Mouse (Mus musculus) olfactory bulb, adult 2 months (tissue): ENCODE data around the gene Mink1. TPM values are rescaled to one million over a fixed set of nuclear protein-coding genes. Genes with fewer than 3 reads are reported as not detected.

Experiments
- H3K27ac ChIP-seq: fragments of 200-500 bp; 2 replicates; pipeline ENCODE4 v1.5.1; 2012; ENCODE audit warnings: low read depth, low read length; ENCODE audit not compliant: insufficient read depth
- H3K4me1 ChIP-seq: fragments of 200-500 bp; 2 replicates; pipeline ENCODE4 v1.6.1; 2012; ENCODE audit warnings: low read length; ENCODE audit not compliant: control insufficient read depth, insufficient read depth
- H3K4me3 ChIP-seq: fragments of 200-500 bp; 2 replicates; pipeline ENCODE4 v1.5.1; 2012; ENCODE audit warnings: mild to moderate bottlenecking, low read depth, low read length, moderate library complexity; ENCODE audit not compliant: insufficient read depth
- CTCF ChIP-seq: fragments of 200-500 bp; IDR thresholded peaks from 2 replicates; pipeline ENCODE4 v1.5.1; 2012; ENCODE audit warnings: low read depth, mild to moderate bottlenecking, low read length, moderate library complexity; ENCODE audit not compliant: insufficient read depth
- POLR2A ChIP-seq: fragments of 200-500 bp; IDR thresholded peaks from 2 replicates; pipeline ENCODE4 v1.6.1; 2012; ENCODE audit warnings: mild to moderate bottlenecking, low read depth, low read length, moderate library complexity; ENCODE audit not compliant: insufficient read depth
- WGBS: fragments of 180-500 bp; shearing (Covaris S2); methylation state at CpG from one replicate; pipeline ENCODE4 v1.1.7; 2018; 5-methylcytosine and 5-hydroxymethylcytosine counted together
- polyA plus RNA-seq: library from polyadenylated mRNA; stranded (reverse); fragments of >200 nt; gene quantifications from 2 replicates; pipeline ENCODE4 v1.2.4, GENCODE M21; 2012; ENCODE audit warnings: low replicate concordance; ENCODE audit not compliant: missing spikeins, insufficient read depth, insufficient read length

Gene Mink1
- polyA plus RNA-seq, 1 experiment = not detected

DNA sequence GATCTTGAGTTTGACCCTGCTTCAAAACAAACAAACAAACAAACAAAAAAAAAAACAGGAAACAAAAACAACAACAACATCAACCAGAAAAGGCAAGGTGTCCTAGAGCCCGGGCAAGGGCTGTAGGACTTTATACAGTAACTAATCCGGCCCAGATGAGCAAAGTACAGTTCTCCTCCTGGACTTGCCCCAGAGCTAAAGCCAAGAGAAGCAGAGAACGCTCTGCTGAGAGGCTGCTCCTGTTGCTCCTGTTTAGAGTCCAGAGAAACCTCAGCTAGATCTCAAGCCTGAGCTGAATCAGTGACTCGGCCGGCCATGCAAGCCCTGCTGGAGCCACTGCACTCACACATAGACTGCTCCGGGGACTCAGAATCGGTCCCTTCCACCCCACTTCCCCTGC is 67.4 kb downstream of the Mink1 start:
- TF ChIP-seq CTCF (no peak), POLR2A (no peak)
- H3K4me3 ChIP-seq = no peak overlapping the region
- 83% methylated on average over 7 of the region's 7 CpGs for WGBS
- no peak overlapping the region for H3K27ac ChIP-seq
- H3K4me1 ChIP-seq = no peaks in the 10 kb centered on the region

- Histone ChIP-seq H3K4me3 (no peak overlapping the region), H3K27ac (no peak overlapping the region), H3K4me1 (no peaks in the 10 kb centered on the region)
- 77% methylated on average over 4 of the region's 4 CpGs for WGBS
- TF ChIP-seq CTCF = no peak
- no peak for TF ChIP-seq POLR2A
Observed at GRCm38 (mm10) chr11:70635601-70636000, 72.9 kb downstream of the Mink1 start.

- TF ChIP-seq POLR2A = no peak
- no peak for TF ChIP-seq CTCF
- H3K27ac ChIP-seq = no peak overlapping the region
- H3K4me3 ChIP-seq = no peak overlapping the region
- WGBS = 92% methylated on average over 1 of the region's 1 CpGs
- no peaks in the 10 kb centered on the region for H3K4me1 ChIP-seq
Observed at GRCm38 (mm10) chr11:70637764-70638163, 75.1 kb downstream of the Mink1 start.

DNA sequence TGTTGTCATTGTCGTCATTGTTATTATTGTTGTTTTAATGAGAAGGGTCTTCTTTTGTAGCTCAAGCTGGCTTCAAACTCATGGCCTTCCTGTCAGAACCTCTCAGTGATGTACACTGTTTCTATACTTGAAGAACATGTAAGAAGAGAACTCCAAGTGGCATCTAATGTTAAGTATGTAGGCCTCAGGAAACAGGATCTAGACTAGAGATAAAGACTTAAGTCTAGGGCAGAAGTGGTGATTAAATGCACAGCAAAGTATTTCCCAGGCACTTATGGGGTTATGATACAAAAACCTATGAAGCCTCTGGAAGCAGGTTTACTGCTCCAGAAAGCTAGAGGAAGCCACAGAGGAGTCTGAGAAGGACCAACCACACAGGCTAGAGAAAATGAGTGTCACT is 75.6 kb downstream of the Mink1 start:
- H3K4me3 ChIP-seq = no peak overlapping the region
- no peaks in the 10 kb centered on the region for H3K4me1 ChIP-seq
- H3K27ac ChIP-seq = no peak overlapping the region
- 80% methylated on average over 1 of the region's 1 CpGs for WGBS
- TF ChIP-seq CTCF (no peak), POLR2A (no peak)

DNA sequence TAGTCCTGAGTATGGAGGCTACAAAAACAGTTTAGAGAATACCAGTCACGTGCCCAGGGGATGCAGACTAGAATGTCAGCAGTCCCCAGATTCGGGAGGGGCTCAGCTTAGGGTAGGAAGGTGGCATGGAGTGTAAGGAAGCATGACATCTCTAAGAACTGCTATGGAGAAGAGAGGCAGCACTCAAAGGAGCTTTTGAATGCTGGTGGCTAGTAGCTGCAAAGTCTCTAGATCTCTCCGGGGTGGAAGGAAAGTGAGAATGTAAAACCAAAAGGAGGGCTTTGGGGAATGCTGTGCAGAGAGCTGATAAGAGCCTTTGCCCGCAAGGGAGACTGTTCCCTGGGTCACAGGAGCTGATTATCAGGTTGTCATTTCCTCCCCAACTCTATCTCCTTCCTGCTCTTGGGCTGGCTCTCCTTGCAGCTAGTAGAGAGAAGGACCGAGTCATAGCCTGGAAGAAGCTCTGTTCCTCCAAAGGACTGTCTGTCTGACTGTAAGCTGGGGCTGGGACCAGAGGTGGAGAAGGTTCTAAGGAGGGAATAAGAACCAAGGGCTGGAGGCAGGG is 76.1 kb downstream of the Mink1 start, which contains the start of gene Gp1ba:
Gene Gp1ba, plus strand, starts transcription at position 409 of the 565 bp plus-strand sequence.
- Histone ChIP-seq H3K27ac (no peak within 1 kb of the TSS), H3K4me3 (no peak within 1 kb of the TSS), H3K4me1 (no peaks in the 10 kb centered on the region)
- WGBS = 57% methylated on average over 5 of the region's 5 CpGs
- TF ChIP-seq CTCF (no peak), POLR2A (no peak)

GRCm38 (mm10) chr11:70639976-70640375 is 77.3 kb downstream of the Mink1 start:
- 84% methylated on average over 8 of the region's 8 CpGs for WGBS
- Histone ChIP-seq H3K4me3 (no peak overlapping the region), H3K27ac (no peak overlapping the region), H3K4me1 (no peaks in the 10 kb centered on the region)
- TF ChIP-seq POLR2A (no peak), CTCF (no peak)

DNA sequence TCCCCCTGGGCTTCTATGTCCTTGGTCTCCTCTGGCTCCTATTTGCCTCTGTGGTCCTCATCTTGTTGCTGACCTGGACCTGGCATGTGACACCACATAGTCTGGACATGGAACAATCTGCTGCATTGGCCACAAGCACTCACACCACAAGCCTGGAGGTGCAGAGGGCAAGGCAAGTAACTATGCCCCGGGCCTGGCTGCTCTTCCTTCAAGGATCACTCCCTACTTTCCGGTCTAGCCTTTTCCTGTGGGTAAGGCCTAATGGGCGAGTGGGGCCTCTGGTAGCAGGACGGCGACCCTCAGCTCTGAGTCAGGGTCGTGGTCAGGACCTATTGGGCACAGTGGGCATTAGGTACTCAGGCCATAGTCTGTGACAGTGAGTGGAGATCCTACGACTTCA is 78.6 kb downstream of the Mink1 start:
- H3K27ac ChIP-seq = no peak overlapping the region
- WGBS = 87% methylated on average over 7 of the region's 7 CpGs
- peaks cover 11% of the 10 kb centered on the region for H3K4me1 ChIP-seq
- TF ChIP-seq POLR2A (no peak), CTCF (no peak)
- H3K4me3 ChIP-seq = no peak overlapping the region

DNA sequence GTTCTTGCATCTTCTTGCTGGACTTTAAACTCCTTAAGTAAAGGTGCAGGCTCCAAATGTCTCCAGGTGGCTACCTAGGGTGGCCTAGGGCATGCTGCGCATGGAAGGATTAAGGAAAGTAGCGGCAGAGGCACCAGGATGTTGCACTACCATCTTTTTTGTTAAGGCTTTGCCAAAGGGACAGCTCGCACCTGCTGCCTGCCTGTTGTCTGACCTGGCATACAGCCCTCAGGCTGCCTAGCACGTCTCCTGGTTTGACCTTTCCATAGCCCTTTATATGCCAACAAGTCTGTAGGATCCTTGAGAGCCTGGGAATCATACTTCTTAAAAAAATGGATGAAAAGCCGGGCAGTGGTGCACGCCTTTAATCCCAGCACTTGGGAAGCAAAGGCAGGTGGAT is 80.4 kb downstream of the Mink1 start:
- 93% methylated on average over 6 of the region's 6 CpGs for WGBS
- no peak for TF ChIP-seq CTCF
- no peak for TF ChIP-seq POLR2A

GRCm38 (mm10) chr11:70644564-70645103 is 82.0 kb downstream of the Mink1 start:
- Histone ChIP-seq H3K4me1 (peaks cover 16% of the 10 kb centered on the region), H3K4me3 (no peak overlapping the region)
- WGBS = 89% methylated on average over 8 of the region's 8 CpGs

More for the DNA sequence above, 80.4 kb downstream of the Mink1 start:
- Histone ChIP-seq H3K4me3 (no peak overlapping the region), H3K27ac (no peak overlapping the region), H3K4me1 (peaks cover 11% of the 10 kb centered on the region)

More at GRCm38 (mm10) chr11:70644564-70645103, 82.0 kb downstream of the Mink1 start:
- no peak for TF ChIP-seq CTCF
- no peak for TF ChIP-seq POLR2A
- H3K27ac ChIP-seq = no peak overlapping the region
